Mouse (Mus musculus) CD4-positive, CD25-positive, alpha-beta regulatory T cell, adult 2 months (primary cell): Measurements from ENCODE around the gene Vmn1r65.
"Not testable (repeated sequence)": the region's sequence is repeated elsewhere in the genome, so short reads cannot be mapped to it uniquely, and the experiment has no call there.

Experiments used
- DNase-seq: peaks from one replicate; pipeline ENCODE4 v3.0.0-alpha.2; 2012; ENCODE audit warnings: low read depth, low spot score

Vmn1r65 gene

DNA sequence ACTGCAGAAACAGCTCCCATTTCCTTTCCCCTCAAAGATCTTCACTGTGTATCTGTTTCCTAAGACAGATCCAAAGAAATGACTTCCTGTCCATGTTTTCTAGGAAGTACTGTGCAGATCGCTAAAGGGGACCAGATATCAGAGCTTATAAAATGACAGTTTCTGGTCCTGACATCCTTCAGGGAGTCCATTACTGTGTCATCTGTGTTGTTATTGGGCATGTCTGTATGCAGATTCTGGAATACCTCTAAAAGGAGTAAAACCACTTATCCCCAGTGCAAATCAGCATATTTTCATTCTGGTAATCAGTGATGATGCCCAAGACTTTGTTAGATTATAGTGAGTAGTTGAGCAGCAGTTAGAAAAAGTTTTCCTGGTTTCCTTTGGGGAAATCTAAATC lies at the start of gene Vmn1r65:
Gene Vmn1r65 (minus strand): TSS at position 101 of the 400 bp plus-strand sequence.
- DNase-seq: no peak

DNA sequence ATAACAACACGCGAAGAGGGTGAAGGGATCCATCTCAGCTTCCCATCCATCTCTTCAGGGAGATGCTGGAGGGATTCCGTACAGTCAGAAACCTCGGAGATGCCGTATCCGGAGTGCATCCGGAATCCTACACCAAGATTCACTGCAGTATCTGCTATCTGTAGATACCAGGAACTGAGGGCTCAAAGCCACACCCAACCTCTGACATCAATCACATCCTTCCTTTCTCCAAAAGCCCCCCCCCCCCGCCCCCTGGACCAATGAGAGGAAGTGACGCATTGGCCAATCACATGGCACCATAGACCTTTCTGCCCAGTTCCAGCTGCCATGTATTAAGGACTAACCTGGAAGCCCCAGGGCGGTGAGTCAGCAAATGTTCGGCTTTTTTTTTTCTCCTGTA lies 34.1 kb upstream of the Vmn1r65 start, which contains the start of gene Nlrp4c:
Gene Nlrp4c (plus strand): TSS at position 301 of the 400 bp plus-strand sequence.
- no peak for DNase-seq

DNA sequence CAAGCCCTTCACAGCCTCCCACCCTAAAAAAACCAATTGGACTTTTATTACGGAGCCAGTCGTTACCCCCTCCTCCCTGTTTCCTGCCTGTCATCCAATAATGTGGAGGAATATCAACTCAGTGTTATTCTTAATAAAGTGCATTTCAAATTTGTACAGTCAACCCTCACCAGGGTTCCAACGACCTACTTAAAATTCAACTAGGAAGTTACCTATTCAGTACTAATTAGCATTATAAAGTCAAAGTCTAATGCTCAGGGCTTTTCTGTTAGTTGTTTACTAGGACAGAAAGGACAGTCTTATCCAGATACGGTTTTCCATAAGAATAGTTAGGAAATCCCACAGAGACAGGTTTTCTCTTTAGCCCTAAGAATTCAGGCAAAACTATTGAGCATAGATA lies 28.4 kb downstream of the Vmn1r65 start:
- not testable (repeated sequence) for DNase-seq

DNA sequence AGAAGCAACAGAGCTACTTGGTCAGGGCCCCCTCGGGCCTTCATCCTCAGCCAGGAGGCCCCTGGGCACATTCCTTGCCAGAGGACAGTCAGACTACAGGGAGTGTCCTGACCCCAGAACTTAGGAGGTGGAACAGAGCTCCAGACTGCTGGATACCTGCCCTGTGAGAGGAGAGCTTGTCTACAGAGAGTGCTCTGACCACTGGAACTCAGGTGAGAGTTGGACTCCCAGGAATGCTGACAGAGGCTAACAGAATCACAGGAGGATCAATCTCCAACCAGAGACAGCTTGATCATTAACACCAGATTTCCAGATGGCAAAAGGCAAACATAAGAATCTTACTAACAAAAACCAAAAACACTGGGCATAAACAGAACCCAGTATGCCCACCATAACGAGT lies 38.3 kb downstream of the Vmn1r65 start:
- not testable (repeated sequence) for DNase-seq
